Mouse (Mus musculus) 416B (cell line): Measurements from ENCODE around the gene Glis3.

Source experiments
- DNase-seq: peaks from one replicate; pipeline ENCODE4 v3.0.0; 2011; ENCODE audit warnings: low read depth

The Glis3 gene

DNA sequence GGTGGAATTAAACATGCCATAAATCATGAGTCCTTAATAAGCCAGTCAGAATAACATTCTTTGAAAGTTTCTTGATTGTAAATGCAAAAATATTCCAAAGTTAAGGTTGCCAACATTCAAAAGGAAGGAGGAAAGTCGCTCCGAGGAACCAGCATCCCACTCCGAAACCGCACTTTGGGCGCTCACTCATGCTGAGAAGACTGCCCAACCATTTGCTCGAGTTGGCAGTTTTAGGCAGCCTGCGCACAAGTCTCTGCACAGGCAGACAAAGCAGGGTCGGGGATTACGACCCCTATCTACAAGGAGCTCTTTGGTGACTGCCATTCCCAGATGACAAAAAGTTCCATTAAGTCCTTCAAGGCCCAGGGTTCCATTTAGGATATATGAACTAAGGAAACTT lies 298.4 kb downstream of the Glis3 start:
- no peak for DNase-seq

DNA sequence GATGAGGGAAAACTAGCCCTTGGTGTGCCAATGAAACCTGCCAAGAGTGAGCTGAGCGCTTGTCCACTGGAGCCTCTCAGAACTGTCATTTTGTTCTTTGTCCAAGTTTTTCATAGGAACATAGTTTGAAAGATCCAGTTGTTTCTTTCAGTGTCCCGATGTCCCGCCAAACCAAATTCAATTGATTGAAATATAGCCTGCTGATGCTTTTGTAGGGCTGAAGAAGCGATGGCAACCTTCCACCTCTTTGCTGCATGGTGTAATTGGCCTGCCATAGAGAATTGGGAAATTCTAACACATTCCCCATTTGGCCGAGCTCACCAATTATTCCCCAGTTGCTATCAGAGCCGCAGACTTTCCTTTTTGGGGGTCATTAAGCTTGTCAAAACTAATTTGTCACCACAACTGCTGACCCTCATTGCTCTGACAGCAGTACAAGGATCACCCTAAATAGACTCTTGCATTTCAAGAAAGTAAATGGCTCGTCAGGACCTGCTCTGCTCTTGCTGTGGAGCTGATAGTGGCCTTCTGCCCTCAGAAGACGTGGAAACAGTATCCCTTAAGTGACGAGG lies 299.1 kb downstream of the Glis3 start:
- no peak for DNase-seq

- DNase-seq, result no peak
Observed at GRCm38 (mm10) chr19:28377788-28378295, 302.0 kb downstream of the Glis3 start.

DNA sequence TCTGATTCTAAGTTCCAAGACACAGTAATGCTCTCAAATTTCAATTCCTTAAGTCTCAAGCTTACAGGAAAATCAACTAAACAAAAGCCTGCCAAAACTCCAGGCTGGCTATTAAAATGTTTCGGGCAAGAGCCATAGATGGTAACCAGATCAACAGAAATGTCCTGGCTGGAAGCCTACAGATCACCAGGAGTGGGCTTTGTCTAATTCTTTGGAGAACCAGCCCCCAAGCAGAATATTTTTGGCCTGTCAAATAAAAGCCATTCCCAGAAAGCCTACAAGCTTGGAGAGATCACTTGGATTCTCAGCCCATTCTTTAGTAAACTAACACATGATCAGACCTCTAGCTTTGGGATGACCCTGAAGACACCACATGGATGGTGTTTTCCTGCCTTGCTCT lies 303.5 kb downstream of the Glis3 start:
- no peak for DNase-seq

GRCm38 (mm10) chr19:28375746-28376145 lies 304.1 kb downstream of the Glis3 start:
- no peak for DNase-seq

GRCm38 (mm10) chr19:28374524-28374923 lies 305.4 kb downstream of the Glis3 start:
- no peak for DNase-seq

DNA sequence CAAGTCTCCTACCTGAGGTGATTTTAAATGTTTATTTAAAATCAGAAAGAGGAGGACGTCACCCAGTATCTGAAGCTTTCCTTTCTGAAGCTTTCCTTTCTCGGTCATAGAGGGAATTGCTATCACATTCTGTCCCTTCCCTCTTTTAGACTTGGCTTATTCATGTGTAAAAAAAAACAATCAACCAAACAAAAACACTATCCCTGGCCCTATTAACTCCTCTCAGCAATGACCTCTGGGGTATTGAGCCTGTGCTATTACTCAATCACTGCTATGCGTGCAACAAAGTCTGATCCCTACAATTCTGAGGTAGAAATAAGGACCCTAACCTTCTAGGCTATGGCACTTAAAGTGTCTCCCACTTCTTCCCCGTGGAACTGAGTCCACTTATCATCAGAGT lies 311.7 kb downstream of the Glis3 start:
- DNase-seq, result no peak

- DNase-seq, result no peak
Observed at GRCm38 (mm10) chr19:28367274-28367673, 312.6 kb downstream of the Glis3 start.

DNA sequence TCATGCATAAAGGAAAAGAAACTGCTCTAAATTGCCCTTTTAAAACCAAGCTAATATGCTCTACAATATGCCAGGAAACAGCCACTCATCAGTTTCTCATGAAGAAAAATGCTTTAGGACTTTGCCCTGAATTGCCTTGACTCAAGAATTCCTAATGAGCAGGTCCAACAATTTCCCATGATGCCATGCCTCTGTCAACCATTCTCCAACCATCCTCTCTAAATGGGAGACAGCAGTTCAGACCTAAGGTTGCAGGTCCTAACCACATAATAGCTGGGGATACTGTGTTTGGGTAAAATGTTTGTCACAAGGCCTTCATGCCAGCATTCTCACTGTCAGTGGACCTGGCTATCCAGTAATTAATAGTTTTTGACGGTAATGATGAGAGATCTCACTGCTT lies 313.1 kb downstream of the Glis3 start:
- no peak for DNase-seq

DNA sequence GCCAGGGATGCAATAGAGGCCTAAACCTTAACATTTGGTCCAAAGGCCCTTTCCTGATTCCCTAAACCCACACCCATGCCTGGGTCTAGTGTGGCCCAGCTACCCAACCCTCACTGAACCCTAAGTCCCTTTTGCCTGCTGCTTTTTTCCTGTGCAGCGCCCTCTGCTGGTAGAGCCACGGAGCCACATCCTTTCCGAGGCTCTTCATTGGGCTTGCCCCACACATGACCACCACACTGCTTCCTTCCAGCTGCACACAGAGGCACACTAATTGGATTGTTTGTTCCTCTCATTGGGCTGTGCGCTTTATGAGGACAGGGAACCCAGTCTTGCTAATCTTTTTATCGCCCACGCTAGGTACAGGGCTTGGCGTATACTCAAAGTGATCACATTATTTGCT lies 314.0 kb downstream of the Glis3 start:
- peak; percentile 5 for DNase-seq

- no peak for DNase-seq
Observed at GRCm38 (mm10) chr19:28360884-28361283, 319.0 kb downstream of the Glis3 start.

GRCm38 (mm10) chr19:28357595-28357994 lies 322.3 kb downstream of the Glis3 start:
- DNase-seq, result no peak

- no peak for DNase-seq
Observed at GRCm38 (mm10) chr19:28351068-28352066, 328.5 kb downstream of the Glis3 start.

- DNase-seq, result no peak
Observed at GRCm38 (mm10) chr19:28347080-28347825, 332.6 kb downstream of the Glis3 start.

DNA sequence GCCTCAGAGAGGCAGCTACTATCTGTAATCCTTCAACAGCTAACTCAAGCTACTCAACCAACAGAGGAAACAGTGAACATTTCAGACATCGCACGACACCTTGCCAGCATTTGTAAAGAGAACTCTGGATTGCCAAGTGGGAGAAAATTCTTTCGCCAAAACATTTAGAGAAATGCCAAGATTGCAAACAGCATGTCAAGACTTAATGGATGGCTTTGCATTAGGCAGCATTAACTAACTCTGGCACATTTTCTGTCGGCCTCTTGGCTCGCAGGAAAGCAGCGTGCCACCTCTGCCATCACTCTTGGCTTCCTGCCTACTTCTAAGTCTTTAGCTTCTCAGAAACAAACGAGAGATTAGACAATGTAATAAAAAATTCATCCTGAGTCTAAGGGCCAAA lies 336.2 kb downstream of the Glis3 start:
- DNase-seq, result no peak

DNA sequence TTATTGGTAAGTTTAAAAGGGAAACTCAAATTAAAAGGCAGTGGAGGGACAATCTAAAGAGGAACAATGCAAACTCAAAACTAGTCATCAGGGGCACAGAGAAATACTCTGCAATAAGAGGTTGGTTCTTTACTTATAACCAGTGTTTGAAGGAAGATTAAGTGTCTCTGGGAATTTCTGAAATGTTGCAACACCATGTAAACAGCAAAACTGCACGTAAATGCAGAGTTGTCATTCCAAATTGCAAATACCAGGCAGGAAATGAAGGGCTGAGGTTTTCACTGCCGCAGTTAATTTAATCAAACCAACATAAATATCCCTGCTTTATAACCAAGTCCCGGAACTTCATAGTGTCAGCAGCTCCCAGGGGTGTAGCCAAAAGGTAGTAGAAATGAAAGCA lies 342.3 kb downstream of the Glis3 start:
- DNase-seq, result no peak

DNA sequence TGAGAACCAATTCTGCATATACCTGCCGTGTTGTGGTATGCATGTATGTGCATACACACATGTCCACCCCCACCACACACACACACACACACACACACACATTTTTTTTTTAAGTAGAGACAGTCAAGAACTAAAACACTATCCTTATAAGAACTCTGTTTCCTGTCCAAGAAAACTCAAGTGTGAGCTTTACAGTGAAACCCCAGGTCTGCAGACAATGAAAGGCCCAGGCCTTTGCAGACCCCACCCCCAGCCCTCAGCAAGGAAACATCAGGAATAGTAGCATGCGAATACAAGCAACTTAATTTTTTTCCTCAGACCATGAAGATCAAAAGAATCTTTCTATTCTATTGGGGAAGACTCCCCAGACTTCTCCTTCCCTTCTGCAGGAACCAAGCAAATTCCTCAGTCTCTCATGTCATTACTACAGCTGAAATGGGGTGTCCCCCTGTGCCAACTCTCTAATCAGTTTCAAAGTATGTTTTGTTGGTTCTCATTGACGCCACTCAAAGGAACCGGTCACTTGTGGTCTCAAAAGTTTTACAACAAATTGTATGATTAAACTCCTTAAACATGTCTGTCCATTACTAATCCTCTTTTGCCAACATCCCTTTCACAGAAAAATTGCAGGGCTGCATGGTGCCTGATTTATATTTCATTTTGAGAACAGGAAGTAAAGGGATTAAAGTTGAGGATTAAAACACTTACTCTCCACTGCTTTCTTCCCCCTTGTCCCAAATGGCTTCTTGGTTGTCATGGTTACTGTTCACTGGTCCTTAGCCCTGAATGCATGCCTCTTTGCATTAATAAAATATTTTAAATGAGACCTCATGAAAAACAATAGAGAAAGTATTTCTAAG lies 343.0 kb downstream of the Glis3 start:
- no peak for DNase-seq

- DNase-seq, result no peak
Observed at GRCm38 (mm10) chr19:28335890-28336289, 344.0 kb downstream of the Glis3 start.

DNA sequence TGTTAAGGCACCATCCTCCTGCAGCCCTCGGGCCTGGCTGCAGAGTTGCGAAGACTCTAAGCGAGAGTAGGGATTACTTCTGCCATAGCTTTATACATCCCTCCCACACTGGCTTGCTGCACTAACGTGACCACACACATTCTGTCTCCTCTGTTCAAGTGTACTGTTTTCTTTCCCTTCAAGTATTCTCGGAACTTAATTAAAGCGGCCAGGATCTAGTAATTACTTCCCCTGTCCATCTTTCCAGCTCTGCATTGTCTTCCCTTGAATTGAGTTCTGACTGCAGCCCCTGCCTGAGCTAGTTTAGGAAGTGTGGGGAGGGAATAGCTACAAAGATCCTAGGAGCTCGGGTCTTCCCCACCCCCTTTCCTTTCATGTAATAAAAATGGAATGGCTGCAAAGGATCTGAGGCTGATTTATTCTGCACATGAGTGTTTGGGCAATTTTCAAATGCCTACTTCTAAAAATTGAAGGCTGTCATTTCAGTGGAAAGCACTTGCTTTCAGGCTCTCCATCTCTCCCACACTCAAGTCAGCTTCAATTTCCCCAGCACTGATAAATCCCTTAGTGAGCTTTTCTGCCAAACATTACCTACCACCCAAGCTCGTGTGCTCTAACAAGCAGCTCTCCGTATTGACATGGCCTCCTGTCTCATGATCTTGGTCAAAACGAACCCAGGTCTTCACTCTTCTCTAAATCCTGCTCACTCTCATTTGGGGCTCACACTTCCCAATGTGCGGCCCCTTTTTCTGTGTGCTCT lies 346.7 kb downstream of the Glis3 start:
- DNase-seq, result no peak

- DNase-seq, result no peak
Observed at GRCm38 (mm10) chr19:28328444-28329110, 351.3 kb downstream of the Glis3 start.
